Mouse (Mus musculus) lung, postnatal 0 days (tissue): ENCODE data around the gene Rhobtb1. TPM values are rescaled to one million over a fixed set of nuclear protein-coding genes. Genes with fewer than 3 reads are reported as not detected.

ENCODE experiments used
- ATAC-seq: fragments of 200-750 bp; cut with Nextera tagmentation; 2 replicates; pipeline ENCODE4 v1.8.0; 2017; ENCODE audit warnings: moderate library complexity
- DNase-seq: peaks from one replicate; pipeline ENCODE4 v3.0.0-alpha.2; 2016; ENCODE audit warnings: low spot score
- H3K27ac ChIP-seq: fragments of 300-500 bp; sonication (generic); 2 replicates; pipeline ENCODE4 v1.5.1; 2014; ENCODE audit warnings: antibody characterized with exemption, mild to moderate bottlenecking, low read length, mixed read lengths
- H3K27me3 ChIP-seq: fragments of 300-500 bp; sonication (generic); replicated peaks from 2 replicates; pipeline ENCODE4 v1.6.1; 2014; ENCODE audit warnings: low read length, mixed read lengths; ENCODE audit not compliant: insufficient read depth
- H3K36me3 ChIP-seq: fragments of 300-500 bp; sonication (generic); 2 replicates; pipeline ENCODE4 v1.6.1; 2014; ENCODE audit warnings: low read length, mixed read lengths; ENCODE audit not compliant: insufficient read depth
- H3K4me1 ChIP-seq: fragments of 300-500 bp; sonication (generic); 2 replicates; pipeline ENCODE4 v1.6.1; 2014; ENCODE audit warnings: antibody characterized with exemption, low read depth, low read length, mixed read lengths; ENCODE audit not compliant: insufficient read depth
- H3K4me2 ChIP-seq: fragments of 300-500 bp; sonication (generic); replicated peaks from 2 replicates; pipeline ENCODE4 v1.6.1; 2014; ENCODE audit warnings: low read depth, mild to moderate bottlenecking, low read length, moderate library complexity, mixed read lengths
- H3K4me3 ChIP-seq: fragments of 300-500 bp; sonication (generic); 2 replicates; pipeline ENCODE4 v1.5.1; 2014; ENCODE audit warnings: low read depth, low read length
- H3K9ac ChIP-seq: fragments of 300-500 bp; sonication (generic); replicated peaks from 2 replicates; pipeline ENCODE4 v1.6.1; 2014; ENCODE audit warnings: low read depth, mild to moderate bottlenecking
- H3K9me3 ChIP-seq: fragments of 300-500 bp; sonication (generic); 2 replicates; pipeline ENCODE4 v1.6.1; 2016; ENCODE audit warnings: low read length, mixed read lengths
- CTCF ChIP-seq: IDR thresholded peaks from 2 replicates; pipeline ENCODE4 v1.5.1; 2016; ENCODE audit warnings: antibody characterized with exemption, mild to moderate bottlenecking
- EP300 ChIP-seq: IDR thresholded peaks from 2 replicates; pipeline ENCODE4 v1.6.1; 2016; ENCODE audit warnings: antibody characterized with exemption, mild to moderate bottlenecking, control low read depth
- WGBS: fragments of 180-500 bp; shearing (Covaris S2); extraction: QIAGEN DNeasy Blood & Tissue Kit; methylation state at CpG from one replicate; pipeline ENCODE4 v1.1.7; 2014; 5-methylcytosine and 5-hydroxymethylcytosine counted together
- polyA plus RNA-seq: library from polyadenylated mRNA; unstranded; fragments of >200 nt; fragmentation: Nextera tagmentation; extraction: Ambion mirVana; gene quantifications from 2 replicates; pipeline ENCODE4 v1.2.1, GENCODE M21; 2015

Gene Rhobtb1
- polyA plus RNA-seq, 1 experiment from 2014 or later: 15.2 TPM

DNA sequence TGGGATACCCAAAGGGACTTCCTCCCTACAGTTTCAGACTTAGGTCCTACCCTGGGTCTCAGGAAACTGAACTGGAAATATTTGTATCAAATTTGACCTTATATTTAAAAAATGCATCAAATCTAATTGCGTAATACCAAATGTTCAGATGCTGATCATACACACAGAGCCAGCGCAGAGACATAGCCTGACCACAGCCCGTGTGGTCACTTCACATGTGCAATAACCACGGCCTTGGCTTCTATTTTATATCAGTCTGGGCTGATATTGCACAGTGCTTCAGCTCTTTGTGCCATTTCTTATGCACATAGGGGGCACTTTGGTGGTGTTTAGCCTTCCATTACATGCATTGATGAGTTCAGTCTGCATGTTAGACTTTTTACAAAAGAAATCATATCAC is 72.0 kb downstream of the Rhobtb1 start:
- TF ChIP-seq CTCF (no peak), EP300 (no peak)
- Histone ChIP-seq H3K36me3 (no peaks in the 10 kb centered on the region), H3K9ac (no peak overlapping the region), H3K4me1 (no peaks in the 10 kb centered on the region; the same call in 1 of the 2 replicates), H3K9me3 (no peaks in the 10 kb centered on the region), H3K27ac (no peak overlapping the region), H3K27me3 (no peaks in the 10 kb centered on the region), H3K4me3 (no peak overlapping the region), H3K4me2 (no peak overlapping the region)
- WGBS: 92% methylated on average over 4 of the region's 4 CpGs
- DNase-seq: no peak
- no peak for ATAC-seq

DNA sequence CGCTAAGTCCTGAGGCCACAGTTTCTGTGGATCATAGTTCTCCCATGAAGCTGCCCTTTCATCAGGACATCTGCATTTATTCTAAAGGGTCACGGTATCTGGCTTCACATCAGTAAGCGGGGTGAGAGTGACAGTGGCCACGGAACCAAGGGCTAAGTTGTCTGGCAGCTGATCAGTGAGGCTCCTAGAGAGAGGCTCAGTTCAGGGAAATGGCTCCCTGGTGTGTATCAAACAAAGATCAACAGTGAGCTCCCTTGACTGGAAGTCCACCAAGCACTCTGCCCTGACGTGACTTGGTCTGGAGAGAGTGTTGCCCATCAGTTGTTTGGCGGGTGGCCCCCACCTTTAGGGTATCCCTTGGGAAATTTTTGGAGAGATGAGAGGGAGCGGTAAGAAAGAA is 73.0 kb downstream of the Rhobtb1 start:
- Histone ChIP-seq H3K4me2 (no peak overlapping the region), H3K36me3 (no peaks in the 10 kb centered on the region), H3K4me1 (no peaks in the 10 kb centered on the region; the same call in 1 of the 2 replicates), H3K27ac (no peak overlapping the region), H3K9ac (no peak overlapping the region), H3K27me3 (no peaks in the 10 kb centered on the region), H3K4me3 (no peak overlapping the region), H3K9me3 (no peaks in the 10 kb centered on the region)
- no peak for TF ChIP-seq EP300
- no peak for TF ChIP-seq CTCF
- 71% methylated on average over 7 of the region's 7 CpGs for WGBS
- ATAC-seq: peak; percentile 36; the same call in 1 of the 2 replicates
- no peak for DNase-seq

DNA sequence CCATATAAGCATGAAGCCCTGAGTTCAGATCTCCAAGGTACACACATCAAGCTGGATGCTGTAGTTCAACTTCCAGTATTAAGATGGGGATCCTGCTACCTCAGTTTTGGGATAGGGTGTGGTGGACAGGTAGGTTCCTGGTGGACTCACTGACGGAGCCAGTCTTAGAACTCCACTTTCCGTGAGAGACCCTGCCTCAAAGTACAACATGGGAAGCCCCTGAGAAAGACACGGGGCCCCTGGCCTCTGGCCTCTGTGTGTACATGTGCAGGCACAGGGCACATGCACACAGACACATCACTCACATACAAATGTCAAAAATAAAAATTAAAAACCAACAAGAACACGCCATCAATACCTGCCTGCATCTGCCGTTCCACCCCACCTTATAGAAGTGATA is 74.2 kb downstream of the Rhobtb1 start:
- Histone ChIP-seq H3K36me3 (no peaks in the 10 kb centered on the region), H3K27me3 (no peaks in the 10 kb centered on the region), H3K9me3 (no peaks in the 10 kb centered on the region), H3K4me3 (no peak overlapping the region), H3K4me1 (no peaks in the 10 kb centered on the region), H3K9ac (no peak overlapping the region), H3K4me2 (no peak overlapping the region), H3K27ac (0 out of 2 replicates have a peak overlapping the region, but pooled peaks have one; percentile 5)
- DNase-seq (no peak), ATAC-seq (no peak)
- 88% methylated on average over 5 of the region's 5 CpGs for WGBS
- TF ChIP-seq EP300: no peak
- TF ChIP-seq CTCF: no peak

DNA sequence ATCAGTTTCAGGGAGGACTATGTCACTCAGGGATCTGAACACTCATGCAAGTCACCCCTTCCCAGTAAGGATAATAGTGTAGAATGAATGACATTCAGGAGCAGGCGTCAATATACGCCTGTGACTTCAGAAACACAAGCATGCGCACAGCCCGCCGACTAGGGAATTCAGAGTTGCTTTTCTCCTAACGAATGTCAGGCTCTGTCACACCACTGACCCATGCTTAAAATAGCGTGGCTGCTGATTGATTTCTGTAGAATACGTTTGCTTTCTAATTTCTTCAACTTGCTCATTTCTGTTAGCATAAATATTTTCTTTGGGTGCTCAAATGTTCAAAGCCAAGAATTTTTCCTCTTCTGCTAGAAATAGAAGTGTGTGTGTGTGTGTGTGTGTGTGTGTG is 74.7 kb downstream of the Rhobtb1 start:
- ATAC-seq (peak; percentile 57), DNase-seq (peak; percentile 38)
- Histone ChIP-seq H3K4me1 (no peaks in the 10 kb centered on the region), H3K4me2 (no peak overlapping the region), H3K9ac (no peak overlapping the region), H3K27ac (no peak overlapping the region), H3K27me3 (no peaks in the 10 kb centered on the region), H3K9me3 (no peaks in the 10 kb centered on the region), H3K4me3 (no peak overlapping the region), H3K36me3 (no peaks in the 10 kb centered on the region)
- 62% methylated on average over 8 of the region's 8 CpGs for WGBS
- TF ChIP-seq CTCF: no peak
- TF ChIP-seq EP300: no peak

DNA sequence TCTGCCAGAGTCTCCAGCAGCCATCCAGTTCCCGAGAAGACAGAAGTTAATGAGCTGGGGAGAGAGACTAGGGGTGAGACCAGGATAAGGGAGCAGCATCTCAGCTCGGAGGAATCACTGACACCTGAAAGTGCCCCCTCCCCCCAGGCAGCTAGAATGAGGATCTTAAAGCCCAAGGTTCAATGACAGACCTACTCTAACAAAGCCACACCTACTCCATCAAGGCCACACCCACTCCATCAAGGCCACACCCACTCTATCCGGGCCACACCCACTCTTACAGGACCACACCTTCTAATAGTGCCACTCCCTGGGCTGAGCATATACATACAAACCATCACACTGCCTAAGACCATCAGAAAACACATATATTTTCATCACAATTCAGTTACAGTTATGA is 86.0 kb downstream of the Rhobtb1 start:
- H3K27me3 ChIP-seq: no peaks in the 10 kb centered on the region
- H3K9ac ChIP-seq: no peak overlapping the region
- no peak overlapping the region for H3K27ac ChIP-seq
- no peaks in the 10 kb centered on the region; the same call in 1 of the 2 replicates for H3K9me3 ChIP-seq
- H3K36me3 ChIP-seq: no peaks in the 10 kb centered on the region
- DNase-seq (no peak), ATAC-seq (no peak)
- H3K4me1 ChIP-seq: no peaks in the 10 kb centered on the region
- no peak overlapping the region for H3K4me2 ChIP-seq
- no peak overlapping the region for H3K4me3 ChIP-seq
- 77% methylated on average over 3 of the region's 3 CpGs for WGBS
- no peak for TF ChIP-seq CTCF
- no peak for TF ChIP-seq EP300

DNA sequence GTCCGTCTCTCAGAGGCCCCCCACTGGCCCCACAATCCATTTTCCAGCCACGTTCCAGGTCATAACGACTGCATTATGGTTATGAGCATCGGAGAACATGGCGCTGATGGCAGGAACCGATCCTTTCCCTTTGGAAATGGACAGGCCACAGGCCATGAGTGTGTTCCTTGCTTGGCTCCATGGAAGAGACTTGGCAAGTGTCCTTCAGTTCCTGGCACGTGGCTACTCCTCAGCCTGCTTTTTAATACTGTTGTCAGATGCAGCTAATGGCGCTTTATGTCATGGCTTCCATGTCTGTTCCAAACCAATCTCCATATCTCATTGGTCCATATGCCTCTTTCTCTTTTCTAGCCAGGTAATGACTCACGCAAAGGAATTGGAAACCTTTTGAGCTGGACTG is 86.5 kb downstream of the Rhobtb1 start:
- no peak overlapping the region for H3K9ac ChIP-seq
- TF ChIP-seq CTCF (no peak), EP300 (no peak)
- WGBS: 88% methylated on average over 9 of the region's 9 CpGs
- H3K27ac ChIP-seq: no peak overlapping the region
- no peaks in the 10 kb centered on the region; the same call in 1 of the 2 replicates for H3K9me3 ChIP-seq
- H3K36me3 ChIP-seq: no peaks in the 10 kb centered on the region
- no peaks in the 10 kb centered on the region for H3K4me1 ChIP-seq
- ATAC-seq (no peak), DNase-seq (no peak)
- H3K4me2 ChIP-seq: no peak overlapping the region
- no peak overlapping the region for H3K4me3 ChIP-seq
- H3K27me3 ChIP-seq: no peaks in the 10 kb centered on the region

DNA sequence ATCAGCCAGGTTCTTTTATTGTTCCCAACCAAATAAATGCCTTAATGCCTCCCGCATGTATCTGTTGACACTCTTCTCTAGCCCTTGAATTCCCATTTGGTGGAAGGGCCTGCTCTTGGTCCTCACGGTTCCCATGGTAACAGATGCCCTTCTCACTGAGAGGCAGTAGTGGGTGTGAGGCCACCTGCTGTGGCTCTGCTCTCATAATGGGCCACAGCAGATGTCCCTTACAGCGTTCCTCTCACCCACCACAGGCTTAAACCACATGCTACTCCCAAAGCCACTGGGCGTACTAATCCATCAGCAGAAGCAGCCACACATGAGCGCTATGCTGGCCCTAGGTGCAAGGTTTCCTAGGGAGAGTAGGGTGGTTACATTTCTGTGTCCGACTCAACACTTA is 87.1 kb downstream of the Rhobtb1 start:
- H3K9ac ChIP-seq: no peak overlapping the region
- no peak overlapping the region for H3K4me2 ChIP-seq
- TF ChIP-seq CTCF: no peak
- TF ChIP-seq EP300: no peak

More for the DNA sequence above, 87.1 kb downstream of the Rhobtb1 start:
- DNase-seq: no peak
- ATAC-seq: no peak
- no peaks in the 10 kb centered on the region for H3K4me1 ChIP-seq
- no peak overlapping the region for H3K27ac ChIP-seq
- no peaks in the 10 kb centered on the region; the same call in 1 of the 2 replicates for H3K9me3 ChIP-seq
- no peaks in the 10 kb centered on the region for H3K27me3 ChIP-seq
- no peaks in the 10 kb centered on the region for H3K36me3 ChIP-seq
- WGBS: 62% methylated on average over 6 of the region's 6 CpGs
- H3K4me3 ChIP-seq: no peak overlapping the region
